Comparison of ENCODE assay signal across 17 mouse cellular contexts in genomic region chr11:93587788-93588187, GRCm38 (mm10).
"Had no signal": no experiment of that assay in that cellular context is flagged by ENCODE, and none has a peak within 500 bp of the region (broad histone marks: within the 10 kb centered on the region; RNA-seq: fewer than 3 reads in every experiment).

No protein-coding gene starts in this region.

- H3K27ac ChIP-seq: kidney, postnatal 0 days; limb, embryonic 15.5 days; liver, embryonic 12.5 days; midbrain, embryonic 10.5 days; neural tube, embryonic 15.5 days had no signal

- DNase-seq: kidney, adult 11 months; kidney, adult 9 months; kidney, postnatal 36 days; layer of hippocampus, adult 9-11 months; layer of hippocampus, postnatal 36 days; lung, embryonic 14.5 days; lung, postnatal 10 days; lung, postnatal 4 days; midbrain, embryonic 14.5 days; thymus, adult 2 months; thymus, postnatal 25 days had no signal

- H3K4me3 ChIP-seq: limb, embryonic 15.5 days; liver, embryonic 12.5 days; midbrain, embryonic 10.5 days; myocyte; neural tube, embryonic 15.5 days had no signal

- H3K4me1 ChIP-seq: limb, embryonic 15.5 days; liver, embryonic 12.5 days; midbrain, embryonic 10.5 days; neural tube, embryonic 15.5 days had no signal
